In the genomic region with DNA sequence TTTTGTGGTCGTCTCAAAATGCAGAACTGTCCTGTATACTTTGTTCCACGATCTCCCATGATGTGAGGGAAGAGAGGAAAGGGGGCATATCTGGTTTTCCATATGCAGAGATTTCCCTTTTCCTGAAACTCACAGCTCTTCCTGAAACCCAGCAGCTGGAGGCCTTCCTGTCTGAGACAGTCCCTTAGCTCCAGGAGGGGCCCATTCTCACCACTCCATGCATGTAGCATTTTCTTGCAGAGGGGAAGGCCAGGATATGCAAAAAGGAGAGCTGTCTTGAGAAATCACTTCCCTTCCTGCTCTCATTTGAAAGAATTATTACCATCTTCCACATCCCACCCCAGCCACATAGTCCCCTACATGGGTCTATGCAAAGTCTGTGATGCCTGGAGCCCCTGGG, we compare ENCODE assay signal across 23 mouse cellular contexts.
DNase-seq lines count a peak whose midpoint lies in the region; ATAC-seq and TF ChIP-seq lines count a peak whose summit lies in the region.
"Had no signal": no experiment of that assay in that cellular context is flagged by ENCODE, and none has a peak within 500 bp of the region (broad histone marks: within the 10 kb centered on the region; RNA-seq: fewer than 3 reads in every experiment).

No protein-coding gene starts in this region.

- peak overlapping the region; percentile 72 for H3K27ac ChIP-seq in heart, embryonic 13.5 days (replicated peaks)
- 0 out of 2 replicates have a peak overlapping the region, but pooled peaks have one; percentile 51 for H3K27ac ChIP-seq in kidney, embryonic 14.5 days (ENCODE audit: low read depth, low read length)
- H3K27ac ChIP-seq in liver, postnatal 0 days (ENCODE audit: low read depth), result no peak overlapping the region
- H3K27ac ChIP-seq in liver, embryonic 12.5 days, result no peak overlapping the region
- 0 out of 2 replicates have a peak overlapping the region, but pooled peaks have one; percentile 11 for H3K27ac ChIP-seq in intestine, embryonic 15.5 days
- H3K27ac ChIP-seq: forebrain, embryonic 10.5 days; hindbrain, embryonic 12.5 days; limb, embryonic 12.5 days; liver, embryonic 13.5 days; midbrain, embryonic 13.5 days had no signal

- peak; percentile 24; the same call in 1 of the 2 replicates for TF ChIP-seq EP300 in liver, postnatal 0 days (IDR thresholded peaks at IDR 0.05; ENCODE audit: low read depth)

- no peak for ATAC-seq in heart, embryonic 13.5 days (ENCODE audit: extremely low read depth, insufficient number of reproducible peaks, low FRiP score, low TSS enrichment)
- peak; percentile 52; the same call in 1 of the 2 replicates for ATAC-seq in kidney, embryonic 14.5 days (ENCODE audit: low FRiP score, low TSS enrichment)
- no peak for ATAC-seq in liver, postnatal 0 days
- ATAC-seq in liver, embryonic 12.5 days, result no peak
- no peak for ATAC-seq in intestine, embryonic 15.5 days
- ATAC-seq: forebrain, embryonic 16.5 days; midbrain, embryonic 13.5 days; Patski had no signal

- H3K9me3 ChIP-seq in heart, embryonic 13.5 days, result no peaks in the 10 kb centered on the region
- H3K9me3 ChIP-seq in kidney, embryonic 14.5 days (ENCODE audit: control insufficient read depth, low read length), result no peaks in the 10 kb centered on the region
- H3K9me3 ChIP-seq in liver, postnatal 0 days (ENCODE audit: low read length), result no peaks in the 10 kb centered on the region
- no peaks in the 10 kb centered on the region for H3K9me3 ChIP-seq in liver, embryonic 12.5 days (replicated peaks)
- H3K9me3 ChIP-seq in intestine, embryonic 15.5 days, result no peaks in the 10 kb centered on the region
- H3K9me3 ChIP-seq: forebrain, embryonic 10.5 days; G1E; hindbrain, embryonic 12.5 days; limb, embryonic 12.5 days; liver, embryonic 13.5 days; megakaryocyte, embryonic 14.5 days; midbrain, embryonic 13.5 days had no signal

- no peaks in the 10 kb centered on the region for H3K4me1 ChIP-seq in heart, embryonic 13.5 days
- H3K4me1 ChIP-seq in kidney, embryonic 14.5 days (ENCODE audit: control insufficient read depth, insufficient read depth, low read length), result no peaks in the 10 kb centered on the region
- H3K4me1 ChIP-seq in liver, postnatal 0 days (ENCODE audit: insufficient read depth), result no peaks in the 10 kb centered on the region
- no peaks in the 10 kb centered on the region for H3K4me1 ChIP-seq in liver, embryonic 12.5 days
- no peaks in the 10 kb centered on the region for H3K4me1 ChIP-seq in intestine, embryonic 15.5 days (replicated peaks)
- H3K4me1 ChIP-seq: forebrain, embryonic 10.5 days; hindbrain, embryonic 12.5 days; limb, embryonic 12.5 days; liver, embryonic 13.5 days; megakaryocyte, embryonic 14.5 days; midbrain, embryonic 13.5 days had no signal

- H3K4me2 ChIP-seq in heart, embryonic 13.5 days, result no peak overlapping the region
- H3K4me2 ChIP-seq in kidney, embryonic 14.5 days (replicated peaks; ENCODE audit: low read depth, low read length), result no peak overlapping the region
- no peak overlapping the region for H3K4me2 ChIP-seq in liver, postnatal 0 days (ENCODE audit: low read depth, low read length)
- no peak overlapping the region for H3K4me2 ChIP-seq in liver, embryonic 12.5 days
- no peak overlapping the region for H3K4me2 ChIP-seq in intestine, embryonic 15.5 days (replicated peaks)
- H3K4me2 ChIP-seq: hindbrain, embryonic 12.5 days; limb, embryonic 12.5 days; liver, embryonic 13.5 days; midbrain, embryonic 13.5 days had no signal

- 46% methylated on average over 2 of the region's 2 CpGs for WGBS in heart, embryonic 13.5 days
- 70% methylated on average over 2 of the region's 2 CpGs for WGBS in kidney, embryonic 14.5 days
- 42% methylated on average over 2 of the region's 2 CpGs for WGBS in liver, postnatal 0 days (ENCODE audit: insufficient replicate concordance)
- 33% methylated on average over 2 of the region's 2 CpGs for WGBS in liver, embryonic 12.5 days (ENCODE audit: insufficient replicate concordance)
- WGBS in intestine, embryonic 15.5 days, result 60% methylated on average over 2 of the region's 2 CpGs

- H3K4me3 ChIP-seq in heart, embryonic 13.5 days, result no peak overlapping the region
- H3K4me3 ChIP-seq in kidney, embryonic 14.5 days (ENCODE audit: low read length), result no peak overlapping the region
- no peak overlapping the region for H3K4me3 ChIP-seq in liver, postnatal 0 days (ENCODE audit: low read depth, low read length)
- no peak overlapping the region for H3K4me3 ChIP-seq in liver, embryonic 12.5 days
- no peak overlapping the region for H3K4me3 ChIP-seq in intestine, embryonic 15.5 days (replicated peaks)
- H3K4me3 ChIP-seq: forebrain, embryonic 10.5 days; hindbrain, embryonic 12.5 days; limb, embryonic 12.5 days; liver, embryonic 13.5 days; megakaryocyte, embryonic 14.5 days; midbrain, embryonic 13.5 days had no signal

- H3K9ac ChIP-seq in heart, embryonic 13.5 days, result no peak overlapping the region
- no peak overlapping the region for H3K9ac ChIP-seq in kidney, embryonic 14.5 days (ENCODE audit: low read depth, low read length)
- H3K9ac ChIP-seq in liver, postnatal 0 days (replicated peaks), result no peak overlapping the region
- no peak overlapping the region for H3K9ac ChIP-seq in liver, embryonic 12.5 days
- no peak overlapping the region for H3K9ac ChIP-seq in intestine, embryonic 15.5 days
- H3K9ac ChIP-seq: hindbrain, embryonic 12.5 days; limb, embryonic 12.5 days; liver, embryonic 13.5 days; midbrain, embryonic 13.5 days had no signal

- TF ChIP-seq CTCF in liver, postnatal 0 days (IDR thresholded peaks at IDR 0.05; ENCODE audit: low read depth), result no peak

- no peak for DNase-seq in heart, adult 9 months (ENCODE audit: low spot score in 2 of 2)
- DNase-seq in kidney, adult 8-10 months, result no peak
- no peak for DNase-seq in liver, postnatal 0 days
- no peak for DNase-seq in cerebellum, adult 8-10 months
- DNase-seq: cerebellum, adult 11-12 months; cerebellum, postnatal 14 days; gastrocnemius, postnatal 10 days; liver, embryonic 13.5 days; lung, postnatal 14 days; thymus, adult 2 months; thymus, postnatal 4 days had no signal

- H3K36me3 ChIP-seq in heart, embryonic 13.5 days, result no peaks in the 10 kb centered on the region
- no peaks in the 10 kb centered on the region for H3K36me3 ChIP-seq in kidney, embryonic 14.5 days (ENCODE audit: control insufficient read depth, insufficient read depth, low read length)
- H3K36me3 ChIP-seq in liver, postnatal 0 days (replicated peaks; ENCODE audit: insufficient read depth, low read length), result no peaks in the 10 kb centered on the region
- H3K36me3 ChIP-seq in liver, embryonic 12.5 days, result no peaks in the 10 kb centered on the region
- no peaks in the 10 kb centered on the region for H3K36me3 ChIP-seq in intestine, embryonic 15.5 days
- H3K36me3 ChIP-seq: forebrain, embryonic 10.5 days; G1E; hindbrain, embryonic 12.5 days; limb, embryonic 12.5 days; liver, embryonic 13.5 days; midbrain, embryonic 13.5 days had no signal

- no peaks in the 10 kb centered on the region for H3K27me3 ChIP-seq in heart, embryonic 13.5 days (replicated peaks)
- H3K27me3 ChIP-seq in kidney, embryonic 14.5 days (ENCODE audit: control insufficient read depth, insufficient read depth, low read length), result no peaks in the 10 kb centered on the region
- H3K27me3 ChIP-seq in liver, postnatal 0 days (ENCODE audit: insufficient read depth, low read length), result no peaks in the 10 kb centered on the region
- H3K27me3 ChIP-seq in liver, embryonic 12.5 days (replicated peaks), result no peaks in the 10 kb centered on the region
- H3K27me3 ChIP-seq in intestine, embryonic 15.5 days (replicated peaks), result no peaks in the 10 kb centered on the region
- H3K27me3 ChIP-seq: hindbrain, embryonic 12.5 days; limb, embryonic 12.5 days; liver, embryonic 13.5 days; megakaryocyte, embryonic 14.5 days; midbrain, embryonic 13.5 days had no signal

Comparison
In these comparisons a context has a peak if more than half of its experiments do, and no peak if none do; other contexts are left out.
1. H3K27ac ChIP-seq: peak in heart, embryonic 13.5 days (single experiment), kidney, embryonic 14.5 days (single experiment) and intestine, embryonic 15.5 days (single experiment); none in liver, postnatal 0 days (single experiment) and liver, embryonic 12.5 days (single experiment).